Mouse (Mus musculus) hindbrain, embryonic 13.5 days (tissue): ENCODE results near the gene Mllt6. TPM values are rescaled to one million over a fixed set of nuclear protein-coding genes. Genes with fewer than 3 reads are reported as not detected.
"Not testable (repeated sequence)": the region's sequence is repeated elsewhere in the genome, so short reads cannot be mapped to it uniquely, and the experiment has no call there.

ENCODE experiments used
- ATAC-seq: fragments of 200-750 bp; cut with Nextera tagmentation; 2 replicates; pipeline ENCODE4 v1.8.0; 2017; ENCODE audit warnings: moderate TSS enrichment; ENCODE audit not compliant: low FRiP score
- H3K27ac ChIP-seq: fragments of 300-500 bp; sonication (generic); 2 replicates; pipeline ENCODE4 v1.5.1; 2015; ENCODE audit warnings: inconsistent platforms, mild to moderate bottlenecking, moderate library complexity
- H3K27me3 ChIP-seq: fragments of 300-500 bp; sonication (generic); 2 replicates; pipeline ENCODE4 v1.6.1; 2015; ENCODE audit warnings: mild to moderate bottlenecking, inconsistent platforms
- H3K36me3 ChIP-seq: fragments of 300-500 bp; sonication (generic); 2 replicates; pipeline ENCODE4 v1.6.1; 2015; ENCODE audit warnings: mild to moderate bottlenecking, inconsistent platforms
- H3K4me1 ChIP-seq: fragments of 300-500 bp; sonication (generic); replicated peaks from 2 replicates; pipeline ENCODE4 v1.6.1; 2015; ENCODE audit warnings: inconsistent platforms
- H3K4me2 ChIP-seq: fragments of 300-500 bp; sonication (generic); 2 replicates; pipeline ENCODE4 v1.6.1; 2015; ENCODE audit warnings: inconsistent platforms, mild to moderate bottlenecking, moderate library complexity
- H3K4me3 ChIP-seq: fragments of 300-500 bp; sonication (generic); 2 replicates; pipeline ENCODE4 v1.5.1; 2015; ENCODE audit warnings: mild to moderate bottlenecking, inconsistent platforms
- H3K9ac ChIP-seq: fragments of 300-500 bp; sonication (generic); 2 replicates; pipeline ENCODE4 v1.6.1; 2015; ENCODE audit warnings: mild to moderate bottlenecking, inconsistent platforms
- H3K9me3 ChIP-seq: fragments of 300-500 bp; sonication (generic); 2 replicates; pipeline ENCODE4 v1.6.1; 2016; ENCODE audit warnings: inconsistent platforms
- WGBS: fragments of 180-500 bp; shearing (Covaris S2); methylation state at CpG from one replicate; pipeline ENCODE4 v1.1.7; 2015; 5-methylcytosine and 5-hydroxymethylcytosine counted together
- polyA plus RNA-seq: library from polyadenylated mRNA; unstranded; fragments of >200 nt; fragmentation: Nextera tagmentation; extraction: Ambion mirVana; gene quantifications from 2 replicates; pipeline ENCODE4 v1.2.1, GENCODE M21; 2015

Gene Mllt6
- polyA plus RNA-seq, 1 experiment from 2014 or later = 4.1 TPM

DNA sequence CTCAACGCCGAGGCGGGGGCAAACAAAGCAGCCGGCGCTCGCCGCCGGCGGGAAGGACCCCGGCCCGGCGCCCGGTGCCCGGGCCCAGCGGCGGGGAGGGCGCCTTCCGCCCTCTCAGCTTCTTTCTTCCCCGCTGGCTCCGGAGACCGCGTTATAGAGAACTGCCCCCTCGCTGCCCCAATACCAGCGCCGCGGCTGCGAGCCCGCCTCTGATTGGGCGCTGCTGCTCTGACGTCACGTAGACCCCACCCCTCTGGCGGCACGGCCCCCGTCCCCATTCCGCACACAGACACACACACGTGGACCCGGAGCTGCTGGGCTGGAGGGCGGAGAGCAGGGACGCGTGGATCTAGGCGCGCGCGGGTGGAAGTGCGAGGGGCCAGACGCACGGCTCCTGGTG lies 33.6 kb upstream of the Mllt6 start, which contains the start of gene Epop:
TSS of gene Epop (minus strand) at position 127 of the 400 bp plus-strand sequence.
- WGBS = under 1% methylated on average over 47 of the region's 47 CpGs
- Histone ChIP-seq H3K4me3 (peak within 1 kb of the TSS; percentile 67), H3K36me3 (no peaks in the 10 kb centered on the region), H3K9ac (peak within 1 kb of the TSS; percentile 82), H3K4me2 (peak within 1 kb of the TSS; percentile 76), H3K27ac (no peak within 1 kb of the TSS), H3K4me1 (peaks cover 35% of the 10 kb centered on the region), H3K9me3 (no peaks in the 10 kb centered on the region), H3K27me3 (peaks cover 78% of the 10 kb centered on the region)
- ATAC-seq = peak; percentile 91

DNA sequence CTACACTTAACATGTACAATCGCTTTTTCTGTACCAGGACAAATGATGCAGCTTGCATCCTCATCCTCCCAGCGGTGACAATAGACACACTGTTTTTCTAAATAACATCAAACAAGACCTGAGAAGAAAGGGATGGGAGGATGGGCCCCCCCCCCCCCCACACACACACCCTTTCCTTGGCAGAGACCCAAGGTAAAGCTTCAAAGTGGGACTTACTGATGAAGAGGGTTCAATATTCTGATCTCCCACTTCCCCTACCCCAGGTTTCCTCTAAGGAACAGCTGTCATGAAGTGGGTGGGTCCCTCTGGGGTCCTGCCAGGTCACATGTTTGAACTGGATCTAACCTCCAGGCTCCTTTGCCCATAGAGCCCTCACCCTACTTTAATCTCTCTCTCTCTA lies 32.2 kb upstream of the Mllt6 start:
- Histone ChIP-seq H3K9me3 (no peaks in the 10 kb centered on the region), H3K4me1 (peaks cover 35% of the 10 kb centered on the region), H3K36me3 (no peaks in the 10 kb centered on the region), H3K4me2 (no peak overlapping the region), H3K4me3 (no peak overlapping the region), H3K27me3 (peaks cover 63% of the 10 kb centered on the region), H3K9ac (no peak overlapping the region), H3K27ac (no peak overlapping the region)
- WGBS = 28% methylated on average over 2 of the region's 2 CpGs
- no peak for ATAC-seq

DNA sequence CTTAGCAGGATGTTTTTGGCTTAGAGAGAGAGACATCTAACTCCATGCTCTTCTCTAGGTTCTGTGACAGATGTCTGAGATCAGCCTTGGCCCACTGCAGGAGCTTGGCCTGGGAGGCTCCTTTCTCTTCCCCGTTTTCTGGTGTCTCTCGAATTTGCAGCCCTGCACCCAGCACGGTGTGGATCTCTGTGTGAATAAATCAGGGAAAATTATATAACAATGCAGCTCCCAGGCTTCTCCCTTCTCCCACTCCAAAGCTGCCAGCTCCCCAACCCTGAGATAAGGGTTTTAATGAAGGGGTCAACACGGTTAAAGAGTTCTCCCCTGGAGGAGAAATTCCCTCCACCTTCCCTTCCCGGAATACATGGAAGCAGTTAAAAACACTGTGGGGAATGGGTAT lies 31.7 kb upstream of the Mllt6 start:
- H3K27ac ChIP-seq = no peak overlapping the region
- H3K9ac ChIP-seq = no peak overlapping the region
- no peak for ATAC-seq
- H3K9me3 ChIP-seq = no peaks in the 10 kb centered on the region
- H3K4me3 ChIP-seq = no peak overlapping the region
- H3K4me1 ChIP-seq = peaks cover 35% of the 10 kb centered on the region
- peaks cover 59% of the 10 kb centered on the region for H3K27me3 ChIP-seq
- WGBS = 19% methylated on average over 5 of the region's 5 CpGs
- H3K4me2 ChIP-seq = no peak overlapping the region
- H3K36me3 ChIP-seq = no peaks in the 10 kb centered on the region

DNA sequence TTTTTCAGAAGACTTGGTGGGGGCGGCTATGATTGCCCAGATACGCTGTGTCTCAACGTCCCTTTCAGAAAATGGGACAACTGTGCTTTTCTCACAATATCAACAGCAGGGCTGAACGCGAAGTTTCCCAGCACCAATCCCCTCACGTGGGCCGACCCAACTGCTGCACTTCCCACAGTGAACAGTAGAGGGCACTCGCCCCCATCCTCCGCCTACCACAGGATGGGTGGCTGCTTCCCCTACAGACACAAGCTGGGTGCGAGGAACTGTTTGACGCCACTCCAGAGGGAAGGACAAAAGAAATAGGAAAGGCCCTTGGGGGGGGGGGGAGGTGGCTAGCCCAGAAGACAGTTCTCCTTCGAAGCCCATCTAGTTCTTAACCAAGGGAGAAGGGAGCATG lies 31.3 kb upstream of the Mllt6 start:
- no peak for ATAC-seq
- Histone ChIP-seq H3K27ac (no peak overlapping the region), H3K4me3 (no peak overlapping the region), H3K4me1 (peaks cover 32% of the 10 kb centered on the region), H3K27me3 (peaks cover 54% of the 10 kb centered on the region), H3K36me3 (no peaks in the 10 kb centered on the region), H3K4me2 (no peak overlapping the region), H3K9me3 (no peaks in the 10 kb centered on the region), H3K9ac (no peak overlapping the region)
- WGBS = 4% methylated on average over 12 of the region's 12 CpGs

DNA sequence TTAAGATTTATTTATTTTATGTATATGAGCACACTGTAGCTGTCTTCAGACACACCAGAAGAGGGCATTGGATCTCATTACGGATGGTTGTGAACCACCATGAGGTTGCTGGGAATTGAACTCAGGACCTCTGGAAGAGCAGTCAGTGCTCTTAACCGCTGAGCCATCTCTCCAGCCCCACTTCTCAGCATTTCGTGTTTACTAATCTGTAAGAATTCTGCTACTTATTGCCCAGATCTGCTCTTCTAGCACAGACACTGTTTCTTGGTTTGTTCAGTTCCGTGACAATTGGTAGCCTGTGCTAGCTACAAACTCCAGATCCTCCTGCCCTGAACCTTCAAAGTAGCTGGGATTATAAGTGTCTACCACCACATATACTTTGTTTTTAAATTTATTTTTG lies 30.8 kb upstream of the Mllt6 start:
- Histone ChIP-seq H3K27me3 (peaks cover 49% of the 10 kb centered on the region), H3K4me1 (peaks cover 27% of the 10 kb centered on the region)
- H3K36me3 ChIP-seq, H3K27ac ChIP-seq, H3K4me3 ChIP-seq, H3K9ac ChIP-seq, H3K9me3 ChIP-seq, ATAC-seq, H3K4me2 ChIP-seq: not testable (repeated sequence)
- WGBS = 84% methylated on average over 4 of the region's 4 CpGs

DNA sequence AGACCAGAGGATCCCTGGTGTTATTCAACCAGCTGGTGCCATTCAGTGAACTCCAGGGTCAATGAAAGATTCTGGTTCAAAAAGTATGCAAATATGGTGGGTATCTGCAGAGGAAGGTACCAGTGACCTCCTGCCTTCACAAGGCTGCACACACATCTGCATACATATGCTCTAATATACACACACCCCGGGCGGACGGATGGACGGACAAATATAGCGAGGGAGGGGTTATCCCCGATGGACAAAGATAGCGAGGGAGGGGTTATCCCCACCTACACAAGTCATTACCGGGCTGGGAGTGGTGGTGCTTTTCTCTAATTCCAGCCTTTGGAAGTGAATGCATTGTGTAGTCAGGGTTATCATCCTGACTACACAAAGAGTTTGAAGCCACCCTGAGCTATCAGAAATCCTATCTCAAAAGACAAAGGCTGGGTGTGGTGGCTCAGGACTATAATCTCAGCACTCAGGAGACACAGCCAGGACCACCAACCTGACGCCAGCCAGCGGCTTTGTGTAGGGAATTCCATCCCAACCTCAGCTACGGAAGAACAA lies 27.7 kb upstream of the Mllt6 start:
- 0 out of 2 replicates have a peak, but pooled peaks cover 4% of the 10 kb centered on the region for H3K4me1 ChIP-seq
- no peaks in the 10 kb centered on the region for H3K36me3 ChIP-seq
- no peaks in the 10 kb centered on the region for H3K9me3 ChIP-seq
- peaks cover 21% of the 10 kb centered on the region for H3K27me3 ChIP-seq
- WGBS = 82% methylated on average over 11 of the region's 11 CpGs
- no peak overlapping the region for H3K4me3 ChIP-seq
- no peak for ATAC-seq
- H3K27ac ChIP-seq = no peak overlapping the region
- H3K9ac ChIP-seq = no peak overlapping the region
- H3K4me2 ChIP-seq = no peak overlapping the region

DNA sequence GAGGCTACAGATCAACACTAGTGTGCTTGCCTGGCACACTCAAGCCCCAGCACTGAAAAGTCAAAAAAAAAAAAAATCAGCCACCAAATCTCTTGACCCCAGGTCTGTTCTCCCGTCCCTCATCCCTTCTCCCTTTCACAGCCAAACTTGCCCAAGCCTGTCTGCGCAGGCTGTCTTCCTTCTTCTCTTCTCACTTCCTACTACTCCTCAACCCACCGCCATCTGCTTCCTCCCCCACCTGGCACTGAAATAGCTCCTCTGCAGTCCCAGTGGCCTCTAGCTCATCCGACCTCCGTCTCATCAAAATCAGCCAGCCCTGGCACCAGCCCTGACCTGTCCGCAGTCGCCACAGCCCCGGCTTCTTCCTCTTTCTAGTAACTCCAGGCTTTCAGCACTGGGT lies 21.5 kb upstream of the Mllt6 start:
- no peak overlapping the region; the same call in 1 of the 2 replicates for H3K9ac ChIP-seq
- H3K9me3 ChIP-seq = no peaks in the 10 kb centered on the region
- H3K4me1 ChIP-seq = no peaks in the 10 kb centered on the region
- H3K27me3 ChIP-seq = 0 out of 2 replicates have a peak, but pooled peaks cover 5% of the 10 kb centered on the region
- 66% methylated on average over 8 of the region's 8 CpGs for WGBS
- H3K4me2 ChIP-seq = no peak overlapping the region
- H3K27ac ChIP-seq = no peak overlapping the region
- no peak overlapping the region for H3K4me3 ChIP-seq
- H3K36me3 ChIP-seq = no peaks in the 10 kb centered on the region
- no peak for ATAC-seq

DNA sequence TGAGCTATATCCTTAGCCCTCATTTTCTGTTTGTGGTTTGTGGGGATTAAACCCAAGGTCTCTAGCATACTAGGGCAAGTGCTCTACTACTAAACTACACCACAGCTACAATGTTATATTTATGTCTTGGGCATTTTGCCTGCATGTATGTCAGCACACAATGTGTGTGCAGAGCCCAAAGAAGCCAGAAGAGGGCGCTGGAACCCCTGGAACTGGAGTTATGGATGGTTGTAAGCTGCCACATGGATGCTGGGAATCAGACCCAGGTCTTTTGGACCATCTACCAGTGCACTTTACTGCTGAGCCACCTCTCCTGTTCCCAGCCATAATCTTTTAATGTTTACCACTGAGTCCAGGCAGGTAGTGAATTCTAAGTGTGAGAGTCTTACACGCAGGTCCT lies 20.5 kb upstream of the Mllt6 start:
- Histone ChIP-seq H3K9me3 (no peaks in the 10 kb centered on the region), H3K4me3 (no peak overlapping the region), H3K27ac (no peak overlapping the region), H3K27me3 (0 out of 2 replicates have a peak, but pooled peaks cover 5% of the 10 kb centered on the region), H3K36me3 (no peaks in the 10 kb centered on the region), H3K4me2 (no peak overlapping the region), H3K4me1 (no peaks in the 10 kb centered on the region), H3K9ac (no peak overlapping the region)
- WGBS = 42% methylated on average over 2 of the region's 2 CpGs
- no peak for ATAC-seq

DNA sequence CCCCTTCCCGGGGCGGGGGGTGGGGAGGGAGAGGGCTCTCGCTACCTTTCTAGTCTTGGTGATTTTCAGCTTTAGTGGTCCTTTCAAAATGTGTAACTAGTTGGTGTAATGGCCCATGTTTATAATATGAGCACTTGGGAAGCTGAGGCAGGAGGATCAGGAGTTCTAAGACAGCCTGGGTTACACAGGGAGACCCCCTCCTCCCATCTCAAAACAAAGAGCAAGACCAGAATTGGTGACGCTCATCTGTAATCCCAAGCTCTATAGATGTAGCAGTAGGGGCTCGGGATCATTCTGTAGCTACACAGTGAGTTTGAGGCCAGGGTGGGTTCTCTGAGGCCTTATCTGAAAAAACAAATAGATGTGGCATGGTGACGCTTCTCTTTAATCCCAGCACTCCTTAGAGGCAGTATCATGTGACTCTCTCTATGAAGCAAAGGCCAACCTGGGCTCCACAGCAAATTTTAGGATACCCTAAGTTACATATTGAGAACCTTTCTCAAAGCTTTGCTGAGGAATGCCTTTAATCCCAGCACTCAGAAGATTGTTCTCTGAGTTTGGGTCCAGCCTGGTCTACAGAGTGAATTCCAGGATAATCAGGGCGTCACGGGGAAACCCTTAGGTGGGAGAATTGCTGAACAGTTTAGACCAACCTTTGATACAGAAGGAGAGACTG lies 19.7 kb upstream of the Mllt6 start:
- H3K27ac ChIP-seq = no peak overlapping the region
- H3K4me1 ChIP-seq = no peaks in the 10 kb centered on the region
- no peak overlapping the region for H3K4me3 ChIP-seq
- 87% methylated on average over 8 of the region's 8 CpGs for WGBS
- no peak for ATAC-seq
- 0 out of 2 replicates have a peak, but pooled peaks cover 5% of the 10 kb centered on the region for H3K27me3 ChIP-seq
- H3K9me3 ChIP-seq = no peaks in the 10 kb centered on the region
- no peak overlapping the region for H3K4me2 ChIP-seq
- no peaks in the 10 kb centered on the region for H3K36me3 ChIP-seq
- no peak overlapping the region for H3K9ac ChIP-seq

DNA sequence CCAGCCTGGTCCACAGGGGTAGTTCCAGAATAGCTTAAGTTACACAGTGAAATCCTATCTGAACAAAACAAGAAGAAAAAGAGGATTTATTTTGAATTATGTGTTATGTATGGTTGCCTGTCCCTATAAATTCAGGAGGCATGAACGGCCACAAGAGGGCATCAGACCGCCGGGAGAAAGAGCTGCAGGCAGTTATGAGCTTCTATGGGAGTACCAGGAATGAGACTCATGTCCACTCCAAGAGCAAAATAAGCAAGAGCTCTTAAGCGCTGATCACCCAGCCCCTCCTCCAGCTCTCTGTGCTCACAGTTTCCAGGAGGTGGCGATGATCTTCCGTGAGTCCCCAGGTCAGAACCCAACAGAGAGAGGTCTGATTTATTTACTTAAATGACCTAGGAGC lies 18.4 kb upstream of the Mllt6 start:
- Histone ChIP-seq H3K9me3 (no peaks in the 10 kb centered on the region), H3K4me3 (no peak overlapping the region), H3K36me3 (no peaks in the 10 kb centered on the region), H3K4me2 (no peak overlapping the region), H3K27me3 (0 out of 2 replicates have a peak, but pooled peaks cover 5% of the 10 kb centered on the region), H3K27ac (no peak overlapping the region), H3K4me1 (no peaks in the 10 kb centered on the region), H3K9ac (no peak overlapping the region)
- 3% methylated on average over 6 of the region's 6 CpGs for WGBS
- no peak for ATAC-seq

DNA sequence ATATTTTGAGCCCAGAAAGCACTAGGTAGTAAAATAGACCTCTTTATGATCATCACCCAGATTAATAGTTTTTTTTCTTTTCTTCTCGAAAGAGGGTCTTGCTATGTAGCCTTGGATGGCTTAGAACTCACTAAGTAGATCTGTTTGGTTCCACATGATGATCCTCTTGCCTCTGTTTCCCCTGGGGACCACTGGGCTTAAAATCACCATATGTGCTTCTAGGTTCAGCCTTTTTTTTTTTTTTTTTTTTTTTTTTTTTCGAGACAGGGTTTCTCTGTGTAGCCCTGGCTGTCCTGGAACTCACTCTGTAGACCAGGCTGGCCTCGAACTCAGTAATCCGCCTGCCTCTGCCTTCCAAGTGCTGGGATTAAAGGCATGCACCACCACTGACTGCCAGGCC lies 14.7 kb upstream of the Mllt6 start:
- H3K4me2 ChIP-seq, H3K36me3 ChIP-seq, H3K9me3 ChIP-seq, H3K27me3 ChIP-seq, H3K4me1 ChIP-seq, ATAC-seq, H3K4me3 ChIP-seq, H3K27ac ChIP-seq, H3K9ac ChIP-seq: not testable (repeated sequence)
- WGBS = 79% methylated on average over 4 of the region's 4 CpGs

DNA sequence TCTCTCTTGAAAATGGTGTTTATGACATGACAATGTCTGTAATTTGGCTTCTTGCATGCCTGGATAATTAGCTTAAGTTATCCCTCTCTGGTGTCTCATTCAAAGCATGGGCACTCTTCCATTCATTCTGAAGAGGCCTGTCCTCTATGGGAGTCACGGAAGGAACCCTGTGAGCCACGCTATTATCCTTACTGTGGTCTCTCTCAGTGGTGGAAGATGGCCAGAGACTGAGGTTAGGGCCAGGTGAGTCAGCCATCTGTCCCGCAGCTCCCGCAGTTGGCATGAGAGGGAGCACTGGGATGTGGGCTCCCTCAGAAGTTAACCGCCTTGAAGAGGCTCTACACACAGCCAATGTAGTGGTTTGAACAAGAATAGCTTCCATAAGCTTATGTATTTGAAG lies 12.9 kb upstream of the Mllt6 start:
- Histone ChIP-seq H3K4me3 (no peak overlapping the region), H3K36me3 (no peaks in the 10 kb centered on the region), H3K4me1 (peaks cover 6% of the 10 kb centered on the region; the same call in 1 of the 2 replicates), H3K27ac (no peak overlapping the region), H3K9me3 (no peaks in the 10 kb centered on the region), H3K27me3 (no peaks in the 10 kb centered on the region), H3K4me2 (no peak overlapping the region), H3K9ac (no peak overlapping the region)
- ATAC-seq = no peak
- 64% methylated on average over 5 of the region's 5 CpGs for WGBS

DNA sequence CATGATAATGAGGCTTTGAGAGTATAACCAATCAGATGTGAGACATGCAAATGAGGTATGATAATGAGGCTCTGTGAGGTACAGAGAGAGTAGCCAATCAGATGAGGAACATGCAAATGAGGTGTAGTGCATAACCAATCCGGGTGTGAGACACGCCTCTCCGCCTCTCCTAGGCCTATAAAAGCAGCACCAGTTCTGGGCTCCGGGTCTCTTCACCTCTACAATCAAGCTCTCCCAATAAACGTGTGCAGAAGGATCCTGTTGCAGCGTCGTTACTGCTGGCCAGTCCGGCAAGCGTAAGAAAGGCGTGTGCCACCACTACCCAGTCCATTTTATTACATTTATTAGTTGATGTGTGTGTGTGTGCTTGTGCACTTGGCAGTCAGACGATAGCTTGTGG lies 9.8 kb upstream of the Mllt6 start:
- H3K9ac ChIP-seq, H3K9me3 ChIP-seq, ATAC-seq, H3K27ac ChIP-seq, H3K36me3 ChIP-seq, H3K4me2 ChIP-seq, H3K27me3 ChIP-seq, H3K4me3 ChIP-seq, H3K4me1 ChIP-seq: not testable (repeated sequence)
- 95% methylated on average over 11 of the region's 11 CpGs for WGBS
